Mouse (Mus musculus) bone marrow macrophage, adult 2 months (primary cell): ENCODE data around the gene Nradd. TPM values are rescaled to one million over a fixed set of nuclear protein-coding genes. Genes with fewer than 3 reads are reported as not detected.

Experiments used
- H3K27ac ChIP-seq: 2 replicates; pipeline ENCODE4 v1.5.1; 2012; ENCODE audit warnings: low read depth, low read length; ENCODE audit not compliant: insufficient read depth
- H3K4me1 ChIP-seq: 2 replicates; pipeline ENCODE4 v1.6.1; 2012; ENCODE audit warnings: low read length; ENCODE audit not compliant: control insufficient read depth, insufficient read depth
- H3K4me3 ChIP-seq: 2 replicates; pipeline ENCODE4 v1.5.1; 2012; ENCODE audit warnings: mild to moderate bottlenecking, low read length, moderate library complexity; ENCODE audit not compliant: insufficient read depth
- CTCF ChIP-seq: IDR thresholded peaks from 2 replicates; pipeline ENCODE4 v1.5.1; 2012; ENCODE audit warnings: low read depth, mild to moderate bottlenecking, low read length, moderate library complexity
- POLR2A ChIP-seq: IDR thresholded peaks from 2 replicates; pipeline ENCODE4 v1.6.1; 2012; ENCODE audit warnings: mild to moderate bottlenecking, low read depth, low read length, borderline replicate concordance
- polyA plus RNA-seq: library from polyadenylated mRNA; stranded (reverse); fragments of >200 nt; gene quantifications from 2 replicates; pipeline ENCODE4 v1.2.4, GENCODE M21; 2012; ENCODE audit not compliant: missing spikeins, insufficient read depth, insufficient read length

Nradd gene
- polyA plus RNA-seq, 1 experiment, result 10.0 TPM

DNA sequence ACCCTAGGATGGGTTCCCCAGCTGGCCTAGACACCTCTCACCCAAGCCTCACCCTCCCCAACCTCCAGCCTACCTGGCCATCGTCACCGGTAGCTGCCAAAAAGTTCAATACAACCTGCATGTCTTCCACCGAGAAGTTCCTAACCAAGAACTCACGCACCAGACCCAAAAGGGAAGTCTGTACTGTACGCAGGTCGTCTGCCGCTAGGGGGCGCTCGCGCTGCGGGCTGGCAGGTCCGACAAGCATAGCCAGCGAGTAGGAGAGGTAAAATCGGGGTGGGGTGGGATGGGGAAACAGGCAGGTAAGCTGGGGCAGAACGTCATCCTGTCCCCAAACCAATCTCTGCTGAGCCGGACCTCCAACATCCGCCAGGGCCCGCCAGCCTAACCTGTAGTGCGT lies 11.0 kb upstream of the Nradd start:
- no peaks in the 10 kb centered on the region for H3K4me1 ChIP-seq
- peak; percentile 98 for TF ChIP-seq CTCF
- TF ChIP-seq POLR2A, result no peak

GRCm38 (mm10) chr9:110633882-110634281 lies 9.6 kb upstream of the Nradd start:
- Histone ChIP-seq H3K27ac (no peak overlapping the region), H3K4me3 (no peak overlapping the region), H3K4me1 (no peaks in the 10 kb centered on the region)
- no peak for TF ChIP-seq CTCF
- TF ChIP-seq POLR2A, result no peak

More for the DNA sequence above, 11.0 kb upstream of the Nradd start:
- H3K27ac ChIP-seq, result no peak overlapping the region
- no peak overlapping the region for H3K4me3 ChIP-seq

- no peak for TF ChIP-seq CTCF
- no peak for TF ChIP-seq POLR2A
Measured at GRCm38 (mm10) chr9:110632671-110633070, 8.4 kb upstream of the Nradd start.

DNA sequence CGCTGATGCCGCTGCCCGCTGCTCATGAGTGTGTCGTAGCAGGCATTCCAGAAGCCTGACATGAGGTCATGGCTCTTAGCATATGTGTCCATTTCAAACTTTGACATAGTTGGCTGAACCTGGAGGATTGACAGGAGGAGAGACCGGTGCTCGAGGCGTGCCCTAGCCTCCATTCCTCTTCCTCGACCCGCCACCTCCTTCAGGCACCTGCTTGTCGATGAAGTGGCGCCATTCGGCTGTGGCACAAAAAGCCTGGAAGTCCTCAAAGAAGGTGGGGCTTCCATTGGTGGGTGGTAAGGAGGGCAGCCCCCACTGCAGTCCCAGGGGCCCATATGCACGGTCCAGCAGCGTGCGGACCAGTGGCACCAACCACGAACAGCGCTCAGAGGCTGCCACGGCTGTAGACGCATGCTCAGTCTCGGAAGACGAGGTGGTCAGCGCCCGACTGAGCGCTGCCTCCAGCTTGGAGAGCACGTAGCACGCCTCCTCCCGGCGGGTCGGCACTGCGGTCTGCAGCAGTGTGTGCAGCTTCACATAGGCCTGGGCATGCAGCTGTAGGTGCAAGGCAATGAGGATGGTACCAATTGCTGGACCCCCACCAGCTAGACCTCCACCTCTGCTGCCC lies 7.5 kb upstream of the Nradd start:
- Histone ChIP-seq H3K4me1 (no peaks in the 10 kb centered on the region), H3K4me3 (no peak overlapping the region), H3K27ac (no peak overlapping the region)
- TF ChIP-seq POLR2A (no peak), CTCF (no peak)

More at GRCm38 (mm10) chr9:110632671-110633070, 8.4 kb upstream of the Nradd start:
- H3K4me3 ChIP-seq, result no peak overlapping the region
- no peaks in the 10 kb centered on the region for H3K4me1 ChIP-seq
- H3K27ac ChIP-seq, result no peak overlapping the region

DNA sequence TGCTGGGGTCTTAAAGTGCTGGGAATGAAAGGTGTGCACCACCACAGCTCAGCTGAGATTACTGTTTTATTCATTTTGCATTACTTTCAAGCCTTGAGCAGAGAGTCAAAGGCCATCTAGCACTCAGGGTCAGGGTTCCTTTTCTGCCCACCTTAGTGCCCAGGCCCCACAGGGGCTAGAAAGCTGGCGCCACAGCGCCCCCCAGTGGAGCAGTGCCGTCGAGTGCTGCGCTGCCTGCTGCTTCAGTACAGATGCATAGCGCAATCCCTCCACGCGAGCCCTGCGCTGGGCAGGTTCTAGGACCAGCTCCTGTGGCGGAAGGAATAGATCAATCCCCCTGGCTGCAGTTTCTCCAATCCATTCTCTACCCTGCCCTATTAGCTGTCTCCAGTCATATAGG lies 6.9 kb upstream of the Nradd start:
- Histone ChIP-seq H3K4me3 (no peak overlapping the region), H3K27ac (no peak overlapping the region), H3K4me1 (no peaks in the 10 kb centered on the region)
- TF ChIP-seq POLR2A, result no peak
- peak; percentile 82 for TF ChIP-seq CTCF

DNA sequence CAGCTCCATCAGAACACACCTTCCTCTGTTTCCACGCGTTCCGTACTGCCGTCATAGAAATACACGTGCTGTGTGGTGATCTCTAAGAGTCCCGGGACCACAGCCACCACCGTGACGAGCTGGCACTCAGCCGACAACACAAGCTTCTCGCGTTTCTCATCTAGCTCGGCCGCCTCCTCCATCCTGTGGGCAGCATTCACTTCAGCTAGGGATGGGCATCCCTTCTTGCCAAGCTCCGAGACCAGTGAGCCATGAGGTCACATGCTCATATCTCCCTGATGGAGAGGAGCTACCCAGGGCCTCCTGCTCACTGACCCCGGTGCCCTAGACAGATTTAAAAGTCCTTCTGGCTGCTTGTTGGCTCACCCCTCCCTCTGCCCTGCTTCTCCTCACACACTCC lies 5.9 kb upstream of the Nradd start:
- H3K4me1 ChIP-seq, result no peaks in the 10 kb centered on the region
- H3K4me3 ChIP-seq, result no peak overlapping the region
- H3K27ac ChIP-seq, result no peak overlapping the region
- TF ChIP-seq CTCF, result no peak
- no peak for TF ChIP-seq POLR2A

DNA sequence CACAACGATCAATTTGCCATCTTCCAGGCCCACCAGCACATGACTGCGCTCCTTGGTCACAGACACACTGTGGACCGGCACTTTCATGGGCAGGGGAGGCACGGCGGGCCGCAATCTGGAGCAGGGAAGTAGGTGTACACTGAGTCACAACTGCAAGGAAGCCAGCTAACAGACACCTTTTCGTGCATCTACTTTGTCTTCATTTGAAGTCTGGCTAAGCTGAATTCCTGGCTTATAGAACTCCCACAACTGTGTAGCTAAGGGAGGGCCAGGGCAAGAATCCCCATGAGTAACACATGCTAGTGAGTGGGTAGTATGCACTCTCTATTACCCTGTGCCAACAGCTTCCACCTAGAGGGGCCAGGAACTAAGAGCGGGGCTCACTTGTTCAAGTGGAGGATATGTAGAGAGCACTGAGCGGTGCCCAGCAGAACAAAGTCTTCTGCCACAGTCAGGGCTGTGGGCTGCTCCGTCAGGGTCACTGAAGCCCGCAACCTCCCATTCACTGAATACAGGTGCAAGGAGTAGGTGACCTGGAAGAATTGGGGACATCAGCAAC lies 1.2 kb upstream of the Nradd start:
- Histone ChIP-seq H3K4me3 (no peak overlapping the region), H3K4me1 (no peaks in the 10 kb centered on the region), H3K27ac (no peak overlapping the region)
- TF ChIP-seq CTCF, result no peak
- TF ChIP-seq POLR2A, result no peak

DNA sequence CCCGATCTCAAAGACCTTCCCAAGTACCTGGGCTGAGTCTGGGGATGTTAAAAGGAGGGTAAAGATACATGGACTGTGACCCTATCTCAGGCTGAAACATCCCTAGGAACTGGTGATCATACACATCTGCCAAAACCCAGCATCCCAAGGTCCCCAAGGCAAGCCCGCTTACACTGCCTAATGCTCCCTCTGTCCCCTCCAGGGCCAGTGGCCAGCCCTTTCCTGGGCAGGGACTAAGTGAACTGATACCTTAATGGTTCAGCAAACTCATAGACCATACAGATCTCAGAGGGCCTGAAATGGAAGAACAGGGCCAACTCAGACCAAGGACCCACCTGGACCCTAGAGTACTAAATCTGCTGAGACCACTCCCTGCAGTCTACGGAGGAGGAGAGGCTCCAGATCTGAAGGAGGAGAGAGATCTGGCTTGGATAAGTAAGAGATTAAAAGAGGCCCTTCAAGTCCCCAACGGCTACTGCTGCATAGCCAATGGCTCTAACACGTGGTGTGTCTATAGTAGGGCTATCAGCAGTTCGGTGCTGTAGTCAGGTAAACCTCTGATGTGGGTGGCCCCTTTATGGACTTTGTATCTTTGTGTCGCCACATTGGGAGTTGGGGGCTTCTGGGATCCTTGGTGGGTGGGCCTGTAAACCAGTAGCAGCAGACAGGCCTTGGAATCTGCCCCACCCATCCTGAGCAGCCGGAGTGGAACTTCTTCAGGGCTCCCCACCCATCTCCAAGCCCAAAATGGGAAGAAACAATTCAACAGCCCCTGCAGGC lies 646 bp downstream of the Nradd start:
- Histone ChIP-seq H3K27ac (no peak overlapping the region), H3K4me3 (no peak overlapping the region), H3K4me1 (no peaks in the 10 kb centered on the region)
- TF ChIP-seq CTCF, result no peak
- TF ChIP-seq POLR2A, result no peak

DNA sequence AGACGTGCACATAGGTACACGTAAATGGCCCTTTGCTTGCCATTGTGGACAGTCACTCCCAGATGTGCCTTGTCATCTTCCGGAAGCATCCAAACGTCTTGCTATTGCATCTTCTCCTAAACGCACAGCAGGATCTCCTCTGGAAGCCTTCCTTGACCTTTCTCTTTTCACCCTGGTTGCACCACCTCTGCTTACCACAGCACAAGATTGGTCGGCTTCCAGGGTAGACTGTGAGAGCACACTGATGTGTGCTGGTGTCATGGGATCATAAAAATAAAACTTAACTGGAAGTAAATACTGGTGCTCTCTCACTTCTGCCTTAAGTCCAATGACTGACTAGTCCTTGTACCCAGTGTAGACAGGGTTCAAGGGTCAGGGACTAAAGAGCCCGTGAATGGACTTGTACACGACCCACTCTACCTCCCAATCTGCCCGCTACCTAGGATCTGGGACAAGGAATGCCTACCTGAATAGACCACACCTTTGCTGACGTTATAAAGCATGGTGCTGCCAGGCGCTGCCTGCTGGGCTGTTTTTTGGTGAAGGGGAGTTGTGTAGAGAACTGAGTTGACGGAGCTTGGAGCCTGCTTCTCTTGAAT lies 1.5 kb downstream of the Nradd start:
- Histone ChIP-seq H3K4me3 (no peak overlapping the region), H3K27ac (no peak overlapping the region), H3K4me1 (no peaks in the 10 kb centered on the region)
- no peak for TF ChIP-seq POLR2A
- no peak for TF ChIP-seq CTCF

DNA sequence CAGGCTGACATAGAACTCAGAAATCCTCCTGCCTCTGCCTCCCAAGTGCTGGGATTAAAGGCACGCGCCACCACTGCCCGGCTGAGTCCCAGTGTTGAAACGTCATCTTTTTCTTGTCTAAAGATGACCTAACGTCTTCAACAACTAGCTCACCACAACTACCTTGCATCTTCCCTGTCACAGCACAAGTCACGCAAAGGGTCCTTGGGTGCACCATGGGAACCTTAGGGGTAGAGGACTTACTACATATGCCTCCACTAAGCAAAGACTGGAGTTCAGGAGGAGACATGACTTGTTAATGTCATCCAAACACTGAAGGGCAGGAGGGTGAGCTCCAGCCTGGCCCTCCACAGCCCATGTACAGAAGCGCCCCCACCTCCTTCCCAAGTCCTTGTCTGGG lies 3.6 kb downstream of the Nradd start:
- no peak overlapping the region for H3K4me3 ChIP-seq
- H3K4me1 ChIP-seq, result no peaks in the 10 kb centered on the region
- TF ChIP-seq POLR2A (no peak), CTCF (no peak)
- no peak overlapping the region for H3K27ac ChIP-seq
